Mouse (Mus musculus): Measurements from ENCODE around the gene Crybb2.
"Not testable (repeated sequence)": the region's sequence is repeated elsewhere in the genome, so short reads cannot be mapped to it uniquely, and the experiment has no call there.

Gene Crybb2

DNA sequence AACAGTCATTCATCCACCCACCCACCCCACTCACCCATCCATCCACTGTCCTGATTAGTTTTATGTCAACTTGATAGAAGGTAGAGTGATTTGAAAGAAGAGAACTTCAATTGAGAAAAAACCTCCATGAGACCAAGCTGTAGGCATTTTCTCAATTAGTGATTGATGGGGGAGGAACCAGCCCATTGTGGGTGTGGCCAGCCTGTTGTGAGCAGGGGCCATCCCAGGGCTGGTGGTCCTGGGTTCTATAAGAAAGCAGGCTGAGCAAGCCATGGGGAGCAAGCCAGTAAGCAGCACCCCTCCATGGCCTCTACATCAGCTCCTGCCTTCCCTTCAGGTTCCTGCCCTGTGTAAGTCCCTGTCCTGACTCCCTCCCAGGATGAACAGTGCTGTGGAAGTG is at the start of gene Crybb2:
Crybb2 (minus strand) TSS at position 101 of the 400 bp plus-strand sequence.
- DNase-seq (ENCODE audit: low spot score) = no peak

DNA sequence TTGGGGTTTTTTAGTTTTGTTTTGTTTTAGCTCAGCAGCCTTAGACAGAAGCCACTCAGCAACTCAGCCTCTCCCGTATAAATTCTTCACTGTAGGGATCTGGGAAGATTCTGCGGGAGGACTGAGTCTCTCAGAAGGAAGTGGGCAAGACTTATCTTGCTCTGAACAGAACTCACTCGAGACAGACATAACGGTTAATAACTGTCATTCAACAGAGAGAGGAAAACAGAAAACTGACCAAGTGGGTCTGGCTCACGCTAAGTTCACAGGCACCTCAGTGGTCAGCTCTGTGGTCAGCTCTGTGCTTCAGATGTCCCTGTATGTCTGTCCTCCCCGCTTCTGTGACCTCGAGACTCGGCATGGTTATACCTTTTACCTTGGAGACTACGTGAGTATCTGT is 49.4 kb upstream of the Crybb2 start:
- DNase-seq (ENCODE audit: low spot score) = no peak

GRCm38 (mm10) chr5:113118695-113119094 is 48.8 kb upstream of the Crybb2 start:
- no peak for DNase-seq (ENCODE audit: low spot score)

DNA sequence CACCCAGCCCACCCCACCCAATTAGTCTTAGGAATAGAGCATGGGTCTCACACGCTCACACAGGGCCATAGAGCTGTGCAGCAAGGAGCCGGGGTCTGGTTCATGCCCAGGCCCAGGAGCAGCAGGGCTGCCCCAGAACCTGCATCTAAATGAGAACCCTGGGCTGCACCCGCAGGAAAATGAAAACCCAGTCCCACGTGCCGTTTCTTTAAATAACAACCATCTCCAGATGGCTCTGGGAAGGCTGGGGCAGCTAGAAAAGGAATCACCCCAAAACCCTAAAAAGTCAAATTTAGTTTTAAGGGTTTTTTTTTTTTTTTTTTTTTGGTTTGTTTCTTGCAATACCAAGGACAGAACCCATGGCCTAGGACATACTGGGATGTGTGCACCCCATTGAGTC is 47.4 kb upstream of the Crybb2 start:
- no peak for DNase-seq (ENCODE audit: low spot score)

GRCm38 (mm10) chr5:113115896-113116295 is 46.0 kb upstream of the Crybb2 start:
- DNase-seq (ENCODE audit: low spot score) = no peak

- DNase-seq (ENCODE audit: low spot score) = no peak
These were observed 44.6 kb upstream of the Crybb2 start for GRCm38 (mm10) chr5:113114264-113115225.

DNA sequence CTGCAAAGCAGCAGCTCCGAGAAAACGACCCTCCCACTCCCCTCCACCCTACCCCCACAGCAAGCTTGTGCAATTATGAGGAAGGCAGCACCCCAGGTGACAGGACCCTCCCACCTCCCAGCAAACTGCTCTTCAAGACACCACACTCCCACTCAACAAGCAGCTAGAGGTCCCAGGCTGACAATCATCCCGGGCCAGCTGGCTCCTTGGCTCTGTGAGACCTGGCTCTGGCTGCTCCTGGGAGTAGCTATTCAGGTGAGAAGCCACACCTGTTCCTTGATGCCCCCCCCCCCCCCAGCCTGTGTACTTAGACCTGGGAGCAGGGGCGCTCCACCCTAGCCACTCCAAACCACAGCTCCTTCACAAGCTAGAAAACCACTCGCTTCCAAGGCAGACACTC is 43.2 kb upstream of the Crybb2 start:
- no peak for DNase-seq (ENCODE audit: low spot score)

- no peak for DNase-seq (ENCODE audit: low spot score)
These were observed 41.4 kb upstream of the Crybb2 start for GRCm38 (mm10) chr5:113111336-113111735.

DNA sequence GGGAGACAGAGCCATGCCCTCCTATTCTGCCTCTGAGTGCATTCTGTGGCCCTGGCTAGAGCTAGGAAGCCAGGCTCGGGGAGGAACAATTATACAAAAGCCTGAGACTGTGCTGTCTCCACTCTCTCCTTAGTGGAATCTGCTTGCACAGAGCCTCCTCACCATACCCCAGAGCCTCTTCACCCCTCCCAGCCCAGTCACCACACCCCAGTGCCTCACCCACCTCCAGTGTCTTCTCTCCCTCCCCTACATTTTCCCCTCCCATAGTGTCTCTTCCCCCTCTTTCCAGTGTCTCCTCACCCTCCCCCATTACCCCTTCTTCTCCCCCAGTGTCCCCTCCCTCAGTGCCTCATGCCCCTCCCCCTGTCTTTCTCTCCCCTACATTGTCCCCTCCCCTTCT is 41.0 kb upstream of the Crybb2 start:
- no peak for DNase-seq (ENCODE audit: low spot score)

DNA sequence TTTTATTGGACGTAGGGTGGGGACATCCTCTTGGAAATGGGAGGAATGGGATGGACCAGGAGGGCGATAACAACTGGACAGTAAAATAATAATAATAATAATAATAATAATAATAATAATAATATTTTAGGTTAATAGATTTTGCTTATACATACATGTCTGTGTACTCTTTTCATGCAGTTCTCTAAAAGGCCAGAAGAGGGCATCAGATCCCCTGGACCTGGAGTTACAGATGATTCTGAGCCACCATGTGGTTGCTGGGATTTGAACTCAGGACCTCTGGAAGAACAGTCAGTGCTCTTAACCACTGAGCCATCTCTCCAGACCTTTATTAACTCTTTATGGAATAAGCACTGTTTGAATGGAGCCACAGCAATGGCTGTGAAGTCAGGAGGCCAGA is 39.7 kb upstream of the Crybb2 start:
- not testable (repeated sequence) for DNase-seq (ENCODE audit: low spot score)

DNA sequence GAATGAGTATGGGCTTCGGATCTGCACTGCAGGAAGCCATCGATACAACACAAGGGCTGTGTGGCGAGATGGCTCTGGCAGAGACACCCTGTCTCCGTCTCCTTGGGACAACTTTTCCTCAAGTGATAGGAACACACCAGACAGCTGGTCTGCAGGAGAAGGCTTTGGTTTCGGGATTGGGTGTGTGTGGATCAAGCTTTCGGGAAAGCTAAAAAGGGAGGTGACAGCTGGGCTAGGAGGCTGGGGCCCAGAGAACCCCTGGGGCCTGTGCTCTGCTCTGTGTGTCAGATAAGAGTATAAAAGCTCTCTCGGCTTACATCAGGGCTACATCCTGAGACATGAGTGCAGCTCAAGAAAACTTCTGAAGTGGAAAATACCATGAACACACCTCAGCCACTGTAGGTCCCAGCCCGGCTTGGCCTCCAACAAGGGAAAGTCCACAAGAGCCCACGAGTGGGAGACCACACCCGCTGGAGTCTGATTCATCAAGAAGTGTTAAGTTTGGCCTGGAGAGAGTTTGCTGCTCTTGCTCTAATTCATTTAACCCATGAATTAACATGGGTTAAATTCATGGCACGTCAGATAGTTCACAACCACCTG is 38.3 kb upstream of the Crybb2 start:
- no peak for DNase-seq (ENCODE audit: low spot score)

DNA sequence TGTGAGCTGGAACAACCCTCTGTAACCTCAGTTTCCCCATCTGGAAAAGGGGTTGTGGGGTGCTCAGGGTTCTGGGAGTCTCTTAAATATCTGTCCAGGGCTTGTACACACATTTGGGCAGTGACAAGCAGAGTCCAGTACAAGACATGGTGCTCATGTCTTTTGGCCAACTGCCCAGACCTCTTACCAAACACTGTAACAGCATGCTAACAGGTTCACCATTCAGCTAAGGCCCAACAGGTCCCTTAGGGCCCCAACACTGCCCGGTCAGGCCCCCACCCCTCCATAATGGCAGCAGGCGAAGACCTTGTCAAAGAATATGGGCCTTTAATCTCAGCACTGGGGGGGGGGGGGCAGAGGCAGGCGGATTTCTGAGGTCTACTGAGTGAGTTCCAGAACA is 37.8 kb upstream of the Crybb2 start:
- DNase-seq (ENCODE audit: low spot score) = no peak

- DNase-seq (ENCODE audit: low spot score) = no peak
These were observed 36.7 kb upstream of the Crybb2 start for GRCm38 (mm10) chr5:113106594-113106993.

DNA sequence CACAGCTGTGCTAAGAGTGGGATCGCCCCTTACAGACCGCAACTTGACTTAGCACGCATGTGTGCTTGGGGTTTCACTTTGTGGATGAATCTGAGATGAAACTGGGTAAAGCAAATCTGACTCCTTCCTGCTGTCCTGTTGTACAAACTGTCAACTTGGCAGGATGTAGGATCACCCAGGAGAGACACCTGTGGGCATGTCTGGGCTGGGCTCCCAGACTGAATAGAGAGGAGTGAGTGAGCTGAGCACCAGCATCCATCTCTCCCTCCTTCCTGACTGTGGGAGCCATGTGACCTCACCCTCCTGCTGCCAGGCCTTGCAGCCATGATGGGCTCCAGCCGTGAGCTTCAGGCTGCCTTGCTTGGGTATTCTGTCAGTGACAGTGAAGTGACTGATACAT is 35.6 kb upstream of the Crybb2 start:
- no peak for DNase-seq (ENCODE audit: low spot score)

DNA sequence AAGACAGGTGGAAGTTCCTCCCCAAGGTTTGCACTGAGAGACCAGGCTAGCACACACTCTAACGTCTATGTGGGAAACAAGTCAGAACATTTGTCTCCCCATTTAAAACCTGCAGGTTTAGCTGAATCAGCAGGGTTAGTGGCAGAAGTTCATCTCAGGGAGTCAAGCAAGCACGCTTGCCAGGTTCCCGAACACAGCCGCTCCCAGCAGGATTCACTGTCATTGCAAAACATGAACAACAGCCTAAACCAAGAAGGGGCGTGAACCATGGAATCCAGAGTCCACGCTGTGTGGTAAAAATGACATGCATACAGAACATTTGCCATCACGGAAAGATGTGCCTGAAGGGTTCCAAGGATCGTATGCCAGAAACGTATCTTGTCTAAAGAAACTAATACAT is 35.1 kb upstream of the Crybb2 start:
- DNase-seq (ENCODE audit: low spot score) = no peak

DNA sequence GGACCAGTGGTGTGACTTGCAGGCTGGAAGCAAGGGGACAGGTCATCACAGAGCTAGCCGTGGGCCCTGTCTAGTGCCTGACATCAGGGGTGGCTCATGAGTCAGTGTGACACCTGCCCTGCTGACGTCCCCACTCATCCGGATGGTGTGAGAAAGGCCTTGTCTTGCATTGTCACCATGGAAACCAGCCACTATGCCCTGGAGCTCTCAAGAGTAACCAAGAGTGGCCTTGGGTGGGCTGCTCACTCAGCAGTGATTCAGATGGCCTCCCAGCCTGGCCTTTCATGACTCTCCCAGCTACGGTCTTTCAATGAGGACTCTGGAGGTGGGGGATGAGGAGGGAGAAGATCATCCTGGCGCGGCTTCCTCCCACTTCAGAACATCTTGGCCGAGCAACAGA is 32.5 kb upstream of the Crybb2 start:
- DNase-seq (ENCODE audit: low spot score) = no peak

GRCm38 (mm10) chr5:113101457-113101856 is 31.5 kb upstream of the Crybb2 start:
- DNase-seq (ENCODE audit: low spot score) = no peak

- no peak for DNase-seq (ENCODE audit: low spot score)
These were observed 30.5 kb upstream of the Crybb2 start for GRCm38 (mm10) chr5:113100422-113100821.

GRCm38 (mm10) chr5:113099546-113099945 is 29.6 kb upstream of the Crybb2 start:
- peak; percentile 83 for DNase-seq (ENCODE audit: low spot score)

GRCm38 (mm10) chr5:113097551-113097950 is 27.6 kb upstream of the Crybb2 start:
- no peak for DNase-seq (ENCODE audit: low spot score)

DNA sequence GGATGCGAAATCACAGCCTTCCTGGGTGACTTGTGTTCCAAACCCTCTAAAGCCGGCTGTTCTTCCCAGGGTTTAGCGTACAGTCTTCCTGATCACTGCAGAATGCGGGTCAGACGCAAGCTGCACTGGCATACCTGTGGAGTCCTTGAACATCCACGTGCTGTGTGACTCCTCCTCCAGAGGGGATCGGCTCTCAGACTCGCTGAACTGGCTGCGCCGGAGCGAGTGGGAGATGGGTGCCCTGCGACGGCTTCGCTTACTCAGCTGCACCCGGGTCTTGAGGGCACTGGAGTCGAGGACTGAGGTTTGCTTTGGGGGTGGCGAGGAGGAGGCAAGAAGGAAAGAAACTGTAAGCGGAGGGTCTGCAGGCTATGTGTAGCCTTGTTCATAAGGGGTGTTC is 25.5 kb upstream of the Crybb2 start:
- DNase-seq (ENCODE audit: low spot score) = no peak

DNA sequence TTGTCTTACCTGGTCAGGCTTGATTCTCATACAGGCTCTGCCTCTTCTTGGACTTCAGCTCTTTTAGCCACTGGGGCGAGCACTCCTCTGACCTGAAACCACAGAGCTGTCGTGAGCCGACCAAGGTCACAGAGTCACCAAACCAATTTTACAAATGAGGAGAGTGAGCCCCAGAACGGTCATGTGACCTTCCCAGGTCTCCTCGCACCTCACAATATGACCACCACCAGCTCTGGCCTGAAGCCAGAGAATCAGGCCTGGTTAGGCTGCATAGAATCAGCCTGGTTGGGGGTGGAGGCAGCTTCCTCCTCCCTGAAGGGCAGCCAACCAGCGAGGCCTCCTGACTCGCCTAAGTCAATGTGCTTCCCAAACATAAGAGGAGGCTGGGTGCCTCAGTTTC is 22.5 kb upstream of the Crybb2 start:
- DNase-seq (ENCODE audit: low spot score) = no peak

DNA sequence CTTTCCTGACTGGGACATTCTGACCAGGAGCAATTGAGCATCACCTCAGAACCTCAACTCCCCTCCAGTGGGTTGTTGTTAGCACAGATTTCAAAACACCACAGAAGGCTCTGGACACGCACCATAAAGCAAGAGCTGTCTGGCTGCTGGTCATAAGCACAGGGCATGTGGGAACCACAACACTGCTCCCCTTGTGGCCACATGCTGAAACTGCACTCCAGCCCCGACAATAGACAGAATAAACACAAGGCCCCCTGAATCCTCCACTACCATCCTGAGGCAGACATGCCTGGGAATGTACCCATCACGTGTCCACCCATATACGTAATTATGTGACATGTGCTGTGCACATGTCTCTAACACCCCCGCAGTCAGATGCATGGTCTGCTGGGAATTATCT is 21.2 kb upstream of the Crybb2 start:
- DNase-seq (ENCODE audit: low spot score) = no peak

DNA sequence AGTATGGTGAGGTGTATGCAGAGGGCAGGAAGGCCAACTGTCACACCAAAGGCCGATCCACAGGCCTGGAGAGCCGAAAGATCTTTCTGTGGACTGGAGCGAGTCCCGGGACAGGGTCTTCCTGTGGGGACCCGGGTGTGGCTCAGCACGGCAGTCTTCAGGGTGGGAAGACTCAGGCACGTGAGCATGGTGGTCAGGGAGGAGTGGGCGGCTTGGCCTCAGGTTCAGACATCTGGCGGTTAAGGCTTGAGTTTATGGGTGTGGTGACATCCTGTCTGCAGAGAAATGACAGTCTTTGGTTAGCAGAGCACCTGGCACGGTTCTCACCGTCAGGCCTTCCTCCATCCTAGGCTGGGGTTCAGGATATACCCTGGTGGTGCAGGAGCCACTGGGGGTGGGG is 20.8 kb upstream of the Crybb2 start:
- no peak for DNase-seq (ENCODE audit: low spot score)

Data from urinary bladder, postnatal 10 days (tissue).